Mouse (Mus musculus): ENCODE data around the gene Pex10. TPM values are rescaled to one million over a fixed set of nuclear protein-coding genes. Genes with fewer than 3 reads are reported as not detected.
"Not testable (repeated sequence)": the region's sequence is repeated elsewhere in the genome, so short reads cannot be mapped to it uniquely, and the experiment has no call there.

Pex10 gene
- polyA plus RNA-seq, 1 experiment from 2014 or later: 7.1 TPM

GRCm38 (mm10) chr4:155070199-155070598 lies 3.4 kb downstream of the Pex10 start:
- Histone ChIP-seq H3K9ac (ENCODE audit: low read depth, low read length) (no peak overlapping the region), H3K36me3 (ENCODE audit: control insufficient read depth, insufficient read depth, low read length) (peaks cover 67% of the 10 kb centered on the region), H3K27me3 (ENCODE audit: control insufficient read depth, insufficient read depth, low read length) (no peaks in the 10 kb centered on the region), H3K4me2 (replicated peaks; ENCODE audit: low read depth, low read length) (no peak overlapping the region), H3K4me3 (ENCODE audit: low read length) (no peak overlapping the region), H3K27ac (ENCODE audit: low read depth, low read length) (no peak overlapping the region), H3K9me3 (ENCODE audit: control insufficient read depth, low read length) (no peaks in the 10 kb centered on the region), H3K4me1 (ENCODE audit: control insufficient read depth, insufficient read depth, low read length) (peaks cover 8% of the 10 kb centered on the region; the same call in 1 of the 2 replicates)
- no peak for ATAC-seq (ENCODE audit: low FRiP score, low TSS enrichment)
- WGBS: 91% methylated on average over 13 of the region's 13 CpGs

DNA sequence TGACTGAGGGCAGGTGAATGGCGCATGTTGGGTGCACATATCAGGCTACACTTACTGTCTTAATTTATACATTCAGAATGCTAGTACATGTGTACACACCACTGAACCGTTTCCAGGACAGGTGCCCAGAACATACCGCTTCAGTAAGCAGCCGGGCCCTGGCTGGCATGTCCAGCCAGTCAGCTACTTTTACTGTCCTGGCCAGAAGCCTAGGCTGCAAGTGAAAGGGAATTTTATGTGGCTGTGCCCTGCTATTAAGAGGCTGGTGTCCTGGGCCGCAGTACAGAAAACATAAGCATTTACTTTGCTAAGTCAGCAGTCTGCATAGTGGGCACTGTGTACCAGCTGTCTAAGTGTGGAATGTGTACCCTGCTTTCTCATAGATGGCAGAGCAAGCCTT lies 4.1 kb downstream of the Pex10 start:
- 91% methylated on average over 5 of the region's 5 CpGs for WGBS

DNA sequence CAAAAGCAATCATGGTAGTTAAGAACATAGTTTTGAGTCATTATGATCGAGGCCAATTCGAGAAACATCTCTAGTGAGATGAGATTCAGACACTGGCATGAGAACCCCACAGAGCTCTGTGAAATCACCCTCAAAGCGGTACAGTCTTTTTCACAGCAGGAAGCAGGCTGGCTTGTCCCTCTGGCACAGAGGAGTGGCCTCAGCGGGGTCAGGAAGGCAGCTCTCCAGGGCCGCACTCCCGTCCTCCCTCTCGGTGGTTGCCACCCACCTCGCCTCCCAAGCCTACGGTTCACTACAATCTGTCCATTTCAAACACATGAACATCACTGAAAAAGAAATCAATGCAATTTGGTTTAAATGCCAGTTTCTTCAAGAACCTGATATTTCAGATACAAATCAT lies 7.6 kb downstream of the Pex10 start:
- Histone ChIP-seq H3K4me2 (replicated peaks; ENCODE audit: low read depth, low read length) (no peak overlapping the region), H3K9me3 (ENCODE audit: control insufficient read depth, low read length) (no peaks in the 10 kb centered on the region), H3K9ac (ENCODE audit: low read depth, low read length) (no peak overlapping the region), H3K27ac (ENCODE audit: low read depth, low read length) (no peak overlapping the region), H3K4me1 (ENCODE audit: control insufficient read depth, insufficient read depth, low read length) (no peaks in the 10 kb centered on the region), H3K36me3 (ENCODE audit: control insufficient read depth, insufficient read depth, low read length) (peaks cover 92% of the 10 kb centered on the region), H3K4me3 (ENCODE audit: low read length) (no peak overlapping the region), H3K27me3 (ENCODE audit: control insufficient read depth, insufficient read depth, low read length) (no peaks in the 10 kb centered on the region)
- no peak for ATAC-seq (ENCODE audit: low FRiP score, low TSS enrichment)
- WGBS: 80% methylated on average over 9 of the region's 9 CpGs

More for the DNA sequence above, 4.1 kb downstream of the Pex10 start:
- Histone ChIP-seq H3K9ac (ENCODE audit: low read depth, low read length) (no peak overlapping the region), H3K4me1 (ENCODE audit: control insufficient read depth, insufficient read depth, low read length) (peaks cover 8% of the 10 kb centered on the region; the same call in 1 of the 2 replicates), H3K27me3 (ENCODE audit: control insufficient read depth, insufficient read depth, low read length) (no peaks in the 10 kb centered on the region), H3K4me3 (ENCODE audit: low read length) (no peak overlapping the region), H3K36me3 (ENCODE audit: control insufficient read depth, insufficient read depth, low read length) (peaks cover 74% of the 10 kb centered on the region), H3K9me3 (ENCODE audit: control insufficient read depth, low read length) (no peaks in the 10 kb centered on the region), H3K4me2 (replicated peaks; ENCODE audit: low read depth, low read length) (no peak overlapping the region), H3K27ac (ENCODE audit: low read depth, low read length) (no peak overlapping the region)
- no peak for ATAC-seq (ENCODE audit: low FRiP score, low TSS enrichment)

DNA sequence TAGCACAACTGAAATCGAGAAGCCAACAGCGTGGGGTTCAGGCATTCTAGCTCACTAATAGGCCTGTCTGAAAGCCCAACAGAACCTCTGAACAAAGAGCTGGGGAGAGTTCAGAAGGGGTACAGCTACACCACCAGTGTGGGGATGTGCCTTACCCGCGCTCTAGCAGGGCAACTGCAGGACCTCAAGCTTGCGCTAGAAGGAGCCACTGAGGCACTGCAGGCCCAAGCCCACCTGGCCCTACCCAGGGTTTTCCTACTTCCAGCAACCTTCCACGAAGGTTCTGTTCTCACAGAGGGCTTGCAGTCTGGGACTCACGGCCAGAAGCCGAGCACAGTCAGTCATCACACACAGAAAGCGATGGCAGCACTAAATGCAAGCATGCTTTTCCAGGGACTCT lies 8.3 kb downstream of the Pex10 start:
- WGBS: 88% methylated on average over 9 of the region's 9 CpGs
- Histone ChIP-seq H3K27me3 (ENCODE audit: control insufficient read depth, insufficient read depth, low read length) (no peaks in the 10 kb centered on the region), H3K4me1 (ENCODE audit: control insufficient read depth, insufficient read depth, low read length) (no peaks in the 10 kb centered on the region), H3K9ac (ENCODE audit: low read depth, low read length) (no peak overlapping the region), H3K4me3 (ENCODE audit: low read length) (no peak overlapping the region), H3K27ac (ENCODE audit: low read depth, low read length) (no peak overlapping the region), H3K9me3 (ENCODE audit: control insufficient read depth, low read length) (no peaks in the 10 kb centered on the region), H3K36me3 (ENCODE audit: control insufficient read depth, insufficient read depth, low read length) (peaks cover 92% of the 10 kb centered on the region), H3K4me2 (replicated peaks; ENCODE audit: low read depth, low read length) (no peak overlapping the region)
- no peak for ATAC-seq (ENCODE audit: low FRiP score, low TSS enrichment)

DNA sequence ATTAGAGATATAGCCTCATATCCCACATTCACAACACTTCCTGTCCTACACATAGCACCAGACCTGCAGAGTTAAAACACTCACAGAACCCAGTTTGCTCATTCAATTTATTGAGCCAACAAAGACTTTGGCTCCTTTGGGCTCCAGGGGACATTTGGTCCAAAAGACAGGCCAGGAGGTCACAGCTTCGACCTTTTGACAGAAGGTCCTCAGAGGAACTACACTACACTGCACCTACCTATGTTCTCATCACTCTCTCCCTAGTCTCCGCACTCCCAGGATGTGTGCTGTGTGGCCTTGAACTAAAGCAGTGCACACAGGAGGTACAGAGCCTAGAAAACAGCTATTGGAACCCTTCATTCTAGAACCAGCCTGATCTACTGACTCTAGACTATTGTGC lies 9.0 kb downstream of the Pex10 start:
- Histone ChIP-seq H3K36me3 (ENCODE audit: control insufficient read depth, insufficient read depth, low read length) (peaks cover 92% of the 10 kb centered on the region), H3K9me3 (ENCODE audit: control insufficient read depth, low read length) (no peaks in the 10 kb centered on the region), H3K9ac (ENCODE audit: low read depth, low read length) (no peak overlapping the region), H3K27me3 (ENCODE audit: control insufficient read depth, insufficient read depth, low read length) (no peaks in the 10 kb centered on the region), H3K27ac (ENCODE audit: low read depth, low read length) (no peak overlapping the region), H3K4me1 (ENCODE audit: control insufficient read depth, insufficient read depth, low read length) (no peaks in the 10 kb centered on the region), H3K4me3 (ENCODE audit: low read length) (no peak overlapping the region), H3K4me2 (replicated peaks; ENCODE audit: low read depth, low read length) (no peak overlapping the region)
- no peak for ATAC-seq (ENCODE audit: low FRiP score, low TSS enrichment)
- 94% methylated on average over 2 of the region's 2 CpGs for WGBS

DNA sequence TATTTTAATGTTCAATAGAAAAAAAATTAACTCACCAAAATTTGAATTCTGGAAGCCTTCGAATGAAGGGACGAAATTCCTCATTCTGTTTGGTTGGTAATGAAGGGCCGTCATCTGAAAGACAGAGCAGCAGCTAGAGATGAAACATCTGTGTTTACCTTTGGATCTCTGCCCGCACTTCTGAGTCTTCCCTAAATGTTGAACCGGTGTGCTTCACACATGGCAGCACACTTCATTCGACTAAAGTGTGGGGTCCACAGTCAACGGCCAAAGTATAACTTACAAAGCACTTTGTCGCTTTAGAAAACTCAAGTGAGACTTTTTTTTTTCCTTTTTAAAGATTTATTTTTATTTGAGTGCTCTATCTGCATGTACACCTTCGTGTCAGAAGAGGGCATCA lies 9.9 kb downstream of the Pex10 start:
- Histone ChIP-seq H3K9ac (ENCODE audit: low read depth, low read length) (no peak overlapping the region), H3K27ac (ENCODE audit: low read depth, low read length) (no peak overlapping the region), H3K9me3 (ENCODE audit: control insufficient read depth, low read length) (no peaks in the 10 kb centered on the region), H3K4me3 (ENCODE audit: low read length) (no peak overlapping the region), H3K36me3 (ENCODE audit: control insufficient read depth, insufficient read depth, low read length) (peaks cover 90% of the 10 kb centered on the region), H3K4me1 (ENCODE audit: control insufficient read depth, insufficient read depth, low read length) (no peaks in the 10 kb centered on the region), H3K4me2 (replicated peaks; ENCODE audit: low read depth, low read length) (no peak overlapping the region), H3K27me3 (ENCODE audit: control insufficient read depth, insufficient read depth, low read length) (no peaks in the 10 kb centered on the region)
- ATAC-seq (ENCODE audit: low FRiP score, low TSS enrichment): no peak
- 76% methylated on average over 9 of the region's 9 CpGs for WGBS

GRCm38 (mm10) chr4:155078808-155079207 lies 12.0 kb downstream of the Pex10 start:
- H3K36me3 ChIP-seq (ENCODE audit: control insufficient read depth, insufficient read depth, low read length): peaks cover 86% of the 10 kb centered on the region
- H3K27ac ChIP-seq (ENCODE audit: low read depth, low read length); H3K9ac ChIP-seq (ENCODE audit: low read depth, low read length); H3K9me3 ChIP-seq (ENCODE audit: control insufficient read depth, low read length); H3K4me2 ChIP-seq (replicated peaks; ENCODE audit: low read depth, low read length); ATAC-seq (ENCODE audit: low FRiP score, low TSS enrichment); H3K4me1 ChIP-seq (ENCODE audit: control insufficient read depth, insufficient read depth, low read length); H3K4me3 ChIP-seq (ENCODE audit: low read length); H3K27me3 ChIP-seq (ENCODE audit: control insufficient read depth, insufficient read depth, low read length): not testable (repeated sequence)
- 89% methylated on average over 10 of the region's 10 CpGs for WGBS

DNA sequence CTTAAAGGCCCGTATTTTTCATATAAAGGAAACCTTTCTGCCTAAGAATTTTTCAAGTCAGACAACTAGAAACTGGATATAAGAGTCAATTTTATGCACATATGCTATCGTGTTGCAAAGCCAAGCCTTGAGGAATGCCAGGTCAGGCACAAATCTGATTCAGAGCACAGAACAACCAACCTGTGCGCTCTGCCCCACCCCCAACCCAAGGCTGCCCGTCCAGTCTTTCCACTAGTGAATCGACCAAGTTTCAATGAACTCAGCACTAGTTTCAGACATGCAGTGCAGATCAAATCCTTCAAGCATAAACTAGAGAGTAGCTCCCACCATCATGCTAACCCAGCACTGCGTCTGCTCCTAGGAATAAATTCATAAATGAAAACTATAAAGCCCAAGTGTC lies 12.8 kb downstream of the Pex10 start:
- H3K9ac ChIP-seq (ENCODE audit: low read depth, low read length): no peak overlapping the region
- peaks cover 77% of the 10 kb centered on the region for H3K36me3 ChIP-seq (ENCODE audit: control insufficient read depth, insufficient read depth, low read length)
- H3K27me3 ChIP-seq (ENCODE audit: control insufficient read depth, insufficient read depth, low read length): no peaks in the 10 kb centered on the region
- H3K4me1 ChIP-seq (ENCODE audit: control insufficient read depth, insufficient read depth, low read length): peaks cover 10% of the 10 kb centered on the region
- H3K4me3 ChIP-seq (ENCODE audit: low read length): no peak overlapping the region
- peak overlapping the region; percentile 24; the same call in 1 of the 2 replicates for H3K27ac ChIP-seq (ENCODE audit: low read depth, low read length)
- no peak for ATAC-seq (ENCODE audit: low FRiP score, low TSS enrichment)
- no peaks in the 10 kb centered on the region for H3K9me3 ChIP-seq (ENCODE audit: control insufficient read depth, low read length)
- H3K4me2 ChIP-seq (replicated peaks; ENCODE audit: low read depth, low read length): no peak overlapping the region
- WGBS: 82% methylated on average over 6 of the region's 6 CpGs

DNA sequence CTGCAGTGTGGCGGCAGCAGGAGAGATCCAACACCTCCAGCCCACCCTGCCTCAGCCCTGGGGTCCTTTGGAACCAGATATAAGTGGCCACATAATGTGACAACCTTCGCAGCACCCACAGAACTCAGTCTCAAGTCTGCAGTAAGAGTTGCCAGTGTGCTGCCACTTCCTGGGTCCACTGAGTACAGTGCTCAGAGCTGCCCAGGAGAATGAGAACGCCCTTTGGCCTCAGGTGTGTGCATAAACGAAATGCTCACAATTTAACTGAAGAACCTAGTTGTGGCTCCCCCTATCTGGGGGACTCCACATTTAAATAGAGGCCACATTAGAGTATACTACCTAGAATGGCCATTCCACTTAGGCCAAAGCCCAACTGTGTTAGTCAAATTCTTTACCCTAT lies 16.7 kb downstream of the Pex10 start:
- H3K4me2 ChIP-seq (replicated peaks; ENCODE audit: low read depth, low read length): no peak overlapping the region
- peaks cover 42% of the 10 kb centered on the region for H3K36me3 ChIP-seq (ENCODE audit: control insufficient read depth, insufficient read depth, low read length)
- no peak overlapping the region for H3K27ac ChIP-seq (ENCODE audit: low read depth, low read length)
- 87% methylated on average over 4 of the region's 4 CpGs for WGBS
- peaks cover 27% of the 10 kb centered on the region for H3K4me1 ChIP-seq (ENCODE audit: control insufficient read depth, insufficient read depth, low read length)
- H3K27me3 ChIP-seq (ENCODE audit: control insufficient read depth, insufficient read depth, low read length): no peaks in the 10 kb centered on the region
- no peaks in the 10 kb centered on the region for H3K9me3 ChIP-seq (ENCODE audit: control insufficient read depth, low read length)
- no peak for ATAC-seq (ENCODE audit: low FRiP score, low TSS enrichment)
- H3K4me3 ChIP-seq (ENCODE audit: low read length): no peak overlapping the region
- peak overlapping the region; percentile 34; the same call in 1 of the 2 replicates for H3K9ac ChIP-seq (ENCODE audit: low read depth, low read length)
